Mouse (Mus musculus) MEL (cell line): Measurements from ENCODE around the gene Fem1b. TPM values are rescaled to one million over a fixed set of nuclear protein-coding genes. Genes with fewer than 3 reads are reported as not detected.

Experiments used
- DNase-seq: peaks from one replicate; pipeline ENCODE4 v3.0.0; 2011; ENCODE audit warnings: low read depth, low spot score
- H3K27ac ChIP-seq: 2 replicates; pipeline ENCODE4 v1.5.1; 2012; ENCODE audit warnings: low read depth, mild to moderate bottlenecking, control low read depth, low read length, moderate library complexity; ENCODE audit not compliant: control insufficient read depth
- H3K27me3 ChIP-seq, 2 experiments: fragments of 150-350 bp in 1 of 2; sonication (generic) in 1 of 2; 2 replicates each; pipeline ENCODE4 v1.6.1; 2012; ENCODE audit warnings: low read length in 2 of 2, mild to moderate bottlenecking in 2 of 2, improper control_type of control experiment in 1 of 2, moderate library complexity in 1 of 2; ENCODE audit not compliant: insufficient read depth in 2 of 2, control insufficient read depth in 1 of 2
- H3K36me3 ChIP-seq, 2 experiments: 2 replicates each; pipeline ENCODE4 v1.6.1; 2012 to 2014; ENCODE audit warnings: low read length in 2 of 2, improper control_type of control experiment in 1 of 2, inconsistent platforms in 1 of 2, mild to moderate bottlenecking in 1 of 2; ENCODE audit not compliant: insufficient read depth in 2 of 2, control insufficient read depth in 1 of 2
- H3K4me1 ChIP-seq, 2 experiments: fragments of 150-350 bp in 1 of 2; sonication (generic) in 1 of 2; 2 replicates each; pipeline ENCODE4 v1.6.1; 2012; ENCODE audit warnings: low read length in 2 of 2, improper control_type of control experiment in 1 of 2, mild to moderate bottlenecking in 1 of 2; ENCODE audit not compliant: insufficient read depth in 2 of 2, control insufficient read depth in 1 of 2
- H3K4me3 ChIP-seq, 2 experiments: fragments of 150-350 bp in 1 of 2; sonication (generic) in 1 of 2; 2 replicates each; pipeline ENCODE4 v1.5.1; 2012; ENCODE audit warnings: low read depth in 2 of 2, low read length in 2 of 2, mild to moderate bottlenecking in 2 of 2, moderate library complexity in 2 of 2, control low read depth in 1 of 2, improper control_type of control experiment in 1 of 2; ENCODE audit not compliant: control insufficient read depth in 1 of 2, insufficient read depth in 1 of 2
- H3K79me2 ChIP-seq: 2 replicates; pipeline ENCODE4 v1.6.1; 2012; ENCODE audit warnings: mild to moderate bottlenecking, low read length, moderate library complexity; ENCODE audit not compliant: control insufficient read depth, poor library complexity, insufficient read depth
- H3K9ac ChIP-seq: 2 replicates; pipeline ENCODE4 v1.6.1; 2012; ENCODE audit warnings: low read depth, mild to moderate bottlenecking, control low read depth, low read length, moderate library complexity; ENCODE audit not compliant: control insufficient read depth, poor library complexity, severe bottlenecking
- H3K9me3 ChIP-seq: fragments of 150-350 bp; sonication (generic); replicated peaks from 2 replicates; pipeline ENCODE4 v1.6.1; 2012; ENCODE audit warnings: mild to moderate bottlenecking, low read length, improper control_type of control experiment, moderate library complexity; ENCODE audit not compliant: insufficient read depth
- BHLHE40 ChIP-seq: IDR thresholded peaks from 2 replicates; pipeline ENCODE4 v1.6.1; 2012; ENCODE audit warnings: low read depth, mild to moderate bottlenecking, inconsistent platforms, low read length, improper control_type of control experiment, borderline replicate concordance
- CHD1 ChIP-seq: IDR thresholded peaks from 2 replicates; pipeline ENCODE4 v1.6.1; 2012; ENCODE audit warnings: low read depth, mild to moderate bottlenecking, inconsistent platforms, low read length, improper control_type of control experiment
- CHD2 ChIP-seq: IDR thresholded peaks from 2 replicates; pipeline ENCODE4 v1.6.1; 2011; ENCODE audit warnings: low read length, improper control_type of control experiment
- CTCF ChIP-seq, 3 experiments: IDR thresholded peaks in 2 of 3; conservative IDR thresholded peaks in 1 of 3; 2 replicates each; pipeline ENCODE4 v1.5.1; 2011 to 2012; ENCODE audit warnings: low read length in 3 of 3, low read depth in 2 of 3, mild to moderate bottlenecking in 2 of 3, improper control_type of control experiment in 1 of 3, inconsistent platforms in 1 of 3, mixed read lengths in 1 of 3, moderate library complexity in 1 of 3; ENCODE audit not compliant: control insufficient read depth in 1 of 3, insufficient read depth in 1 of 3, poor library complexity in 1 of 3, severe bottlenecking in 1 of 3
- E2F4 ChIP-seq: IDR thresholded peaks from 2 replicates; pipeline ENCODE4 v1.6.1; 2011; ENCODE audit warnings: low read depth, low read length, improper control_type of control experiment, borderline replicate concordance
- ELF1 ChIP-seq: IDR thresholded peaks from 2 replicates; pipeline ENCODE4 v1.6.1; 2014; ENCODE audit warnings: low read depth, mild to moderate bottlenecking, inconsistent platforms, low read length, improper control_type of control experiment, moderate library complexity
- EP300 ChIP-seq, 2 experiments: IDR thresholded peaks; 2 replicates each; pipeline ENCODE4 v1.6.1; 2011; ENCODE audit warnings: improper control_type of control experiment in 2 of 2, low read length in 2 of 2, low read depth in 1 of 2, mild to moderate bottlenecking in 1 of 2
- ETS1 ChIP-seq: IDR thresholded peaks from 2 replicates; pipeline ENCODE4 v1.6.1; 2012; ENCODE audit warnings: low read depth, mild to moderate bottlenecking, inconsistent platforms, low read length, improper control_type of control experiment, moderate library complexity
- JUND ChIP-seq: IDR thresholded peaks from 2 replicates; pipeline ENCODE4 v1.6.1; 2011; ENCODE audit warnings: low read depth, mild to moderate bottlenecking, improper control_type of control experiment, low read length
- KAT2A ChIP-seq: conservative IDR thresholded peaks from 2 replicates; pipeline ENCODE4 v1.6.1; 2012; ENCODE audit warnings: low read depth, low read length, improper control_type of control experiment, inconsistent platforms
- MAFK ChIP-seq: IDR thresholded peaks from 2 replicates; pipeline ENCODE4 v1.6.1; 2011; ENCODE audit warnings: low read depth, mild to moderate bottlenecking, low read length, improper control_type of control experiment, borderline replicate concordance
- MAX ChIP-seq: IDR thresholded peaks from 2 replicates; pipeline ENCODE4 v1.6.1; 2011; ENCODE audit warnings: low read length, improper control_type of control experiment
- MAZ ChIP-seq: IDR thresholded peaks from 2 replicates; pipeline ENCODE4 v1.6.1; 2012; ENCODE audit warnings: low read depth, mild to moderate bottlenecking, inconsistent platforms, low read length, improper control_type of control experiment
- MEF2A ChIP-seq: IDR thresholded peaks from 2 replicates; pipeline ENCODE4 v1.6.1; 2014; ENCODE audit warnings: low read depth, mild to moderate bottlenecking, inconsistent platforms, low read length, improper control_type of control experiment; ENCODE audit not compliant: poor library complexity, insufficient replicate concordance, severe bottlenecking; ENCODE audit errors: extremely low read depth
- MXI1 ChIP-seq: IDR thresholded peaks from 2 replicates; pipeline ENCODE4 v1.6.1; 2011; ENCODE audit warnings: mild to moderate bottlenecking, low read depth, low read length, improper control_type of control experiment
- MYC ChIP-seq: IDR thresholded peaks from 2 replicates; pipeline ENCODE4 v1.6.1; 2011; ENCODE audit warnings: low read depth, mild to moderate bottlenecking, low read length, improper control_type of control experiment, moderate library complexity
- NELFE ChIP-seq: IDR thresholded peaks from 2 replicates; pipeline ENCODE4 v1.6.1; 2011; ENCODE audit warnings: low read depth, low read length, improper control_type of control experiment
- NRF1 ChIP-seq: IDR thresholded peaks from 2 replicates; pipeline ENCODE4 v1.6.1; 2014; ENCODE audit warnings: low read depth, mild to moderate bottlenecking, inconsistent platforms, low read length, improper control_type of control experiment, moderate library complexity; ENCODE audit not compliant: poor library complexity, insufficient read depth, severe bottlenecking
- POLR2AphosphoS5 ChIP-seq: IDR thresholded peaks from 2 replicates; pipeline ENCODE4 v1.6.1; 2012; ENCODE audit warnings: low read depth, borderline replicate concordance, mild to moderate bottlenecking, inconsistent platforms, low read length, moderate library complexity, mixed read lengths
- SIN3A ChIP-seq: IDR thresholded peaks from 2 replicates; pipeline ENCODE4 v1.6.1; 2012; ENCODE audit warnings: low read length, improper control_type of control experiment, inconsistent platforms
- TAL1 ChIP-seq: IDR thresholded peaks from 2 replicates; pipeline ENCODE4 v1.6.1; 2012; ENCODE audit warnings: mild to moderate bottlenecking, inconsistent platforms, low read length, moderate library complexity, mixed read lengths
- TBP ChIP-seq: IDR thresholded peaks from 2 replicates; pipeline ENCODE4 v1.8.0; 2011; ENCODE audit warnings: low read depth, low read length, improper control_type of control experiment
- TCF12 ChIP-seq: IDR thresholded peaks from 2 replicates; pipeline ENCODE4 v1.6.1; 2014; ENCODE audit warnings: low read depth, mild to moderate bottlenecking, inconsistent platforms, low read length, improper control_type of control experiment, moderate library complexity
- UBTF ChIP-seq: IDR thresholded peaks from 2 replicates; pipeline ENCODE4 v1.6.1; 2012; ENCODE audit warnings: low read depth, mild to moderate bottlenecking, inconsistent platforms, low read length, improper control_type of control experiment, moderate library complexity, borderline replicate concordance; ENCODE audit not compliant: insufficient read depth
- USF1 ChIP-seq: IDR thresholded peaks from 2 replicates; pipeline ENCODE4 v1.6.1; 2014; ENCODE audit warnings: low read depth, mild to moderate bottlenecking, inconsistent platforms, low read length, improper control_type of control experiment, moderate library complexity
- ZC3H11A ChIP-seq: IDR thresholded peaks from 2 replicates; pipeline ENCODE4 v1.6.1; 2012; ENCODE audit warnings: low read depth, mild to moderate bottlenecking, inconsistent platforms, low read length, improper control_type of control experiment
- ZMIZ1 ChIP-seq: IDR thresholded peaks from 2 replicates; pipeline ENCODE4 v1.6.1; 2012; ENCODE audit warnings: low read depth, mild to moderate bottlenecking, inconsistent platforms, low read length, improper control_type of control experiment, moderate library complexity
- ZNF384 ChIP-seq: IDR thresholded peaks from 2 replicates; pipeline ENCODE4 v1.6.1; 2012; ENCODE audit warnings: low read depth, mild to moderate bottlenecking, inconsistent platforms, low read length, improper control_type of control experiment
- polyA plus RNA-seq, 2 experiments: library from polyadenylated mRNA; stranded (reverse) in 1 of 2; unstranded in 1 of 2; fragments of >175 nt in 1 of 2; fragments of >200 nt in 1 of 2; gene quantifications; 2 replicates each; pipeline versions ENCODE4 v1.2.1 to v1.2.4; 2012; ENCODE audit warnings: low replicate concordance in 2 of 2, low read depth in 1 of 2; ENCODE audit not compliant: insufficient read length in 2 of 2, insufficient read depth in 1 of 2, missing spikeins in 1 of 2
- total RNA-seq: library from RNA; depleted of rRNA; stranded (reverse); fragments of 300-350 nt; gene quantifications from 2 replicates; pipeline ENCODE4 v1.2.3, GENCODE M21; 2012

The Fem1b gene
- total and polyA plus RNA-seq, 3 experiments, result 38.2 to 99.4 (median 50.5) TPM

DNA sequence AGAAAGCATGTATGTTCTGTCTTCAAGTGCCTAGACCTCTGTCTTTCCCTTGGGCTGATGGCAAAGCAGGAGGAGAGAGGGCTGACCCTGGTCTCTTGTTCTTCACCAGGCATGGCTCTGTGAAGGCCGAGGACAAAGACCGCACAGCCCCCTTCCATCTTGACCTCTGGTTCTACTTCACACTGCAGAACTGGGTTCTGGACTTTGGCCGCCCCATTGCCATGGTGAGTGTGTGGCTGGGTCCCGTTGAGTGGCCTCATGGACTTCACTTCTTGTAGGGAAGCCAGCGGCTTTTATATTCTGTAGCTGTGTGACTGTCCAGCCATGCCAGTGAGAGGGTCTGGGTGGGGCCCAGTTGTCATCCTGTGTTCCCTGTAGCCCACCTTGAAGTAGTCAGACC is 32.7 kb upstream of the Fem1b start:
- Histone ChIP-seq H3K4me1 (peaks cover 0 to 4% of the 10 kb centered on the region in 2 experiments; a peak in 2 of 4 replicates), H3K9ac (no peak overlapping the region), H3K79me2 (0 out of 2 replicates have a peak, but pooled peaks cover under 1% of the 10 kb centered on the region), H3K4me3 (no peak overlapping the region), H3K27ac (no peak overlapping the region)
- no peak for TF ChIP-seq TBP
- no peak for TF ChIP-seq MEF2A
- TF ChIP-seq JUND, result no peak
- no peak for TF ChIP-seq KAT2A
- TF ChIP-seq ETS1, result no peak
- TF ChIP-seq TCF12, result no peak
- TF ChIP-seq EP300 (IDR thresholded peaks at IDR 0.05; ENCODE audit: low read depth in 1 of 2, low read length in 2 of 2), result no peak
- TF ChIP-seq ZNF384, result no peak
- no peak for TF ChIP-seq SIN3A
- no peak for TF ChIP-seq POLR2AphosphoS5
- no peak for TF ChIP-seq ELF1
- no peak for TF ChIP-seq CTCF (IDR thresholded peaks at IDR 0.05 in 2 of 3, conservative IDR thresholded peaks at IDR 0.05 in 1 of 3; ENCODE audit: control insufficient read depth in 1 of 3, insufficient read depth in 1 of 3, low read depth in 2 of 3, low read length in 3 of 3, poor library complexity in 1 of 3, severe bottlenecking in 1 of 3)
- no peak for TF ChIP-seq TAL1
- TF ChIP-seq USF1, result no peak
- TF ChIP-seq MAFK, result no peak
- no peak for TF ChIP-seq MAZ
- TF ChIP-seq NELFE, result no peak
- no peak for TF ChIP-seq MXI1
- no peak for TF ChIP-seq UBTF
- no peak for TF ChIP-seq BHLHE40
- TF ChIP-seq, all 39 proteins: peak for 0
- no peak for DNase-seq
- Histone ChIP-seq H3K9me3 (no peaks in the 10 kb centered on the region), H3K27me3 (no peaks in the 10 kb centered on the region), H3K36me3 (peaks cover 0 to 3% of the 10 kb centered on the region in 2 experiments; a peak in 1 of 4 replicates)

DNA sequence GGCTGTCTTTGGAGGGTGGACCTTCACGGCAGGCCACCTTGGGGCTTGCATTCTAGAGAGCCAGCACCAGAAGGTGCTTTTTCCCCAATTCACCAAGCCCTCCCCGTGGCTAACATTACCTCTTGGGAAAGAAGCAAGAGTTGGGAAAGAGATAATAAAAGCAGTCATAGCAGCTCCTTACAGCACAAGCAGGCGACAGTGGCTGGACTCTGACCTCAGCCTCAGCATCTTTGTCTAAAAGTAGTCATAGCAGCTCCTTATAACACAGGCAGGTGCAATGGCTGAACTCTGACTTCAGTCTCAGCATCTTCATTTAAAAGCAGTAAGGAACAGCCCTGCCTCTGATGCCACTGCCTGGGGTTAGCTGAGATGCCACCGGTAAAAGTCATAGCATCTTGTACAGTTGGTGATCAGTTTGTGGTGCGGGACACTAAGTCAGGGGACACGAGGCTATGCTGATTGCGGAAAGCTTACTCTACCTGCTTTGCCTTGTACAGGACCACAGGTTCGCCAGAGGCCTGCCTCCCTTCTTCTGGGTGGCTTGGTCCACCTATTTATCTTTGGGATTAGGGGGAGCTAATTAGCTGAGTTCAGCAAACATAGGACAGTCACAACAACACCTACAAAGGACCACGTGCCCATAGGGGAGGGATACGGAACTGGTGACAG is 31.8 kb upstream of the Fem1b start:
- no peaks in the 10 kb centered on the region for H3K9me3 ChIP-seq
- no peak for DNase-seq
- peaks cover 9% of the 10 kb centered on the region for H3K79me2 ChIP-seq
- H3K27me3 ChIP-seq, result no peaks in the 10 kb centered on the region
- H3K9ac ChIP-seq, result no peak overlapping the region
- TF ChIP-seq UBTF (no peak), TCF12 (no peak), E2F4 (no peak), ZNF384 (no peak), MAX (no peak), NRF1 (no peak), MYC (no peak), TAL1 (no peak), TBP (no peak), CHD1 (no peak), ZC3H11A (no peak), CHD2 (no peak), KAT2A (no peak), ZMIZ1 (no peak), CTCF (IDR thresholded peaks at IDR 0.05 in 2 of 3, conservative IDR thresholded peaks at IDR 0.05 in 1 of 3; ENCODE audit: control insufficient read depth in 1 of 3, insufficient read depth in 1 of 3, low read depth in 2 of 3, low read length in 3 of 3, poor library complexity in 1 of 3, severe bottlenecking in 1 of 3) (no peak)
- peaks cover 0 to 3% of the 10 kb centered on the region in 2 experiments; a peak in 1 of 4 replicates for H3K36me3 ChIP-seq
- H3K4me1 ChIP-seq, result peaks cover 0 to 8% of the 10 kb centered on the region in 2 experiments; a peak in 3 of 4 replicates
- H3K27ac ChIP-seq, result no peak overlapping the region
- H3K4me3 ChIP-seq, result no peak overlapping the region
